Mouse (Mus musculus): ENCODE data around the gene Fsip1. TPM values are rescaled to one million over a fixed set of nuclear protein-coding genes. Genes with fewer than 3 reads are reported as not detected.

The Fsip1 gene
- total RNA-seq, 2 experiments from 2014 or later, result 1.2 TPM; not detected in 1

DNA sequence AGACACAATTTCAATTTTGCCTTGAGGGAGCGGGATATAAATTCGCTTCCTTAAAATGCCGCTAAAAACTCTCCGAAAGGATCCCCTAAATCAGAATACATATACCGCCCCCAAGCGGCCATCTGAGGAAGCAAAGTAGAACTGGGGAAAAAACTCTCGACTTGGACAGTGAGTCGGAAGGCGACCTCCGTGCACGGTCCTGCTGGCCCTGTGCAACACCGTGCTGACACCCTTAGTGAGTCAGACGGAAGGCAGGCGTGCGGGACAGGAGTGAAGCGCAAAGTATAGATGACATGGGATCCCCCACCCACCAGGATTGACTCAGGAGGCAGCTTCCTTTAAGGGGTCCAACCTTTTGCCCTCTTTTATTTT lies 145.7 kb downstream of the Fsip1 start:
- peak; percentile 83 for ATAC-seq (replicated peaks; ENCODE audit: poor library complexity)

DNA sequence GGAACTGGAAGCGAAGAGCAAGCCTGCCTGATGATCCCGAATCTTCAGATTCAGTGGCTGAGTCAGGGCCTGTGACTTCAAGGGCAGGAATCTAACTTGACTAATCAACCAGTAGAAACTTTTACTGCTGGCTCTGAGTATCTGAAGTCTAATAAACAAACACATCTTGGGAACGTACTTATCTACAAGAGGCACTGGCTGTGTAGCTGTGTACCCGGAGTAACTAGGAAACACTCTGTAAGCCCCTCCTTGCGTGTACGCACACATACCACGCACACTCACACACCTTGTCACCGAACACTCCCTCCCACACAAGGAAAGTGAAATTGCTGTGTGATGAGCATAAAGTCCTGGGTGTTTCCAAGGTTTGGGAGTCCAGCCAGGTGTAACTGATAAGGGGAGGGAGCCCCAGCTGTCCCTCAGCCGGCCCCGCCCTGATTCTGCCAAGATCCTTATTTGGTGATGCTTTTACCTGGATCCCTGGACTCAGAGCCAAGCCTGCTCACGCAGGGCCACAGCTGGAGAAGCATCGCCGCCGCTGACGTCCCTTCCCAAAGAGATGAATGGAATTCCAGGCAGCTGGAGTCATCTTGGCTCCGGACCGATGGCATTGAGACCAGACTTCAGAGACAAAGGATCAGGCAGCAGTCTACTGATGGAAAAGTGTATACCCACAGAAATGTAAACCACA lies 146.4 kb downstream of the Fsip1 start:
- no peak for ATAC-seq (replicated peaks; ENCODE audit: poor library complexity)

DNA sequence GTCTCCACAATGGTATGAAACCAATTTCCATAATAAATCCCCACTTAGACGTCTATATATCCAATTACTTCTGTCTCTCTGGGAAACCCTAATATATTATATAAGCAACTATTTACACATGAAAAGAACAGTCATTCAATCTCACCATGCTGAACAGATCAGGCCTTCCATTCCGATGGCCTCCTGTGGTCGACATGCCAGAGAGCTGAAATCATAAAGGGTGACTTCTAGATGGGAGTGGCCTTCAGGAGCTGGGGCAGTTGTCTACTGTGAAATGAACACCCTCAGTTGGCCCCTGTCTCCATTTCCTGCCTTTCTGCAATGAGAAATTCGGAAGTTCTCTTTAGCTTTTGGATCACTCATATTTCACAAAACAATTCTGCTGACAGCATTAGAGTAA lies 154.6 kb downstream of the Fsip1 start:
- peak; percentile 46 for ATAC-seq (replicated peaks; ENCODE audit: poor library complexity)

DNA sequence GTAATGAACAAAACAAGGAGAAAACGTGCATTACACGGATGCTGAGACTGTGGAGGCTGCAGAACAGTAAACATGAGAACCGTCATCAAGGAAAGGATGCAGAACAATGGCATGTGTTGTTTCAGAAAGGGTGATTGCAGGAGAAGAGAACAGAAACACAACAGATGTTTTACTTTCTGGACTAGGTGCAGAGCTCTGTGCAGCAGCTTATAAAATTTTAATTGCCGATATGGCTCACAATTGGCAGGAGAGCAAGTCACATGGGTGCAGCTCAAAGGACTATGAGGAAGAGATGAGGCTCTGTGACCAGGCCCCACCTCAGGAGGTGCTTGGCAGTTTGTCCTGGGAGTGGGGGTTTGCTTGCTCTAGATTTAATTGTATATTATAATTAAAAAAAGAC lies 157.7 kb downstream of the Fsip1 start:
- ATAC-seq (replicated peaks; ENCODE audit: poor library complexity), result 0 out of 2 replicates have a peak, but pooled peaks have one; percentile 6

DNA sequence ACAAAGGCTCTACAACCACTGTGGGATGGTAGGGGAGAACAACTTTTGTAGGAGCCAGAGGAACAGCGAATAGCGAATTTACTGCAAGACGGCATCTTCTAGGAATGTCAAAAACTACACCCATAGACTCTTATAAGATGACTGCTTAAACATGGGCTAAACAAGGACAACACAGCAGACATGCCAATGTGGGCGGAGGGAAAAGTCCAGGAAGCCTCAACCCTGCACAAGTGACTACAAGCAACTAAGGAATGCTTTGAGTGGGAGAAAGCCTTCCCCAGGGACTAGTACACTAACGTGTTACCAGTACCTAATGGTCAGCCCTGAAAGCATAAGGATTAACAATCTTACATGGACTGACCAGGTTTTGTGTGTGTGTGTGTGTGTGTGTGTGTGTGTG lies 165.5 kb downstream of the Fsip1 start:
- ATAC-seq (replicated peaks; ENCODE audit: poor library complexity), result no peak

DNA sequence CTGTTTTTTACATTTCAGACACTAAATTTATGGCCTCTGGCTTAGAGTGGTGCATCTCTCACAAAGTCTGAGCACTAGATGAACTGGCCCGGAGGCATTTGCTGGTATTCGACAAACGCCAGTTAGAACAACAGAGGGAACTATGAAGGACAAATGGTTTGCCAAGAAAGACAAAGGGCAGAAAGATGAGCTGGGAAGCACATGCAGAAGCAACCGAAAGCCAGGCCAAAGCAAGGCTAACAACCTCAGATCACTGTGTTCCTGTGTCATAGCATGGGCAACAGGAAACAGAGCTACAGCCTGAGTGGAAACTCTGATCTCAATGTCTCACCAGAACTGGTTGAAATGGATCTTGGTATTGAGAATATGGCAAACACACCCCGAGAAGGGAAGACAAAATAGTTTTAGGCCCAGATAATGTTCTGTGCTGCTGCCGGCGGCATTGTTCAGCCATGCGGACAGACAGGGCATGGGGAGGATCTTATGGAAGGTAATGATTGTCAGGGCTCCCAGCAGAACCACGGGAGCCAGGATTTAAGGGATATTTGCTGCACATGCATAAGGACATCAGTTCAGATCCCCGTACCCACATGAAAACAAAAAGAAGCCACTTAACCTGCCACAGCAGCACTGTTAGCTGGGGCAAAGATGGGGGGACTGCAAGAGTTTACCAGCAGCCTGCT lies 169.6 kb downstream of the Fsip1 start:
- no peak for ATAC-seq (replicated peaks; ENCODE audit: poor library complexity)

DNA sequence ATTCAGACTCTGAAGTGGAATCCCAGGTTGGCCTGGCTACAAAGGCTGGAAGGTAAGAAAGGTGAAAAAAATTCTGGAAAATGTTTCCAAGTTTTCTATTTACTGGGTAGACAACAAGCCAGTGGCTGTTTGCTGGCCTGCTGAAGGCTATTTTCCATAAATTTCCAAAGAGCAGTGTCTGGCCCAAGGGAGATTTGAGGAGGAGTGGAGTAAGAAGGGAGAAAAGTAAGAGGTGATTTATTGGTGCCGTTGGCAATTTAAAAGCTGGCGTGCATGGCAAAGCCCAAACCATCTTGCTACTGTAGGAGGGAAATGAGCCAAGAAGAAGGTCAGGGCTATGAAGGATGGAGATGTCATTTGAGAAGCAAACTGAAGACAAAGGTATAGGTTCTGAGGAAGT lies 171.1 kb downstream of the Fsip1 start:
- no peak for ATAC-seq (replicated peaks; ENCODE audit: poor library complexity)

DNA sequence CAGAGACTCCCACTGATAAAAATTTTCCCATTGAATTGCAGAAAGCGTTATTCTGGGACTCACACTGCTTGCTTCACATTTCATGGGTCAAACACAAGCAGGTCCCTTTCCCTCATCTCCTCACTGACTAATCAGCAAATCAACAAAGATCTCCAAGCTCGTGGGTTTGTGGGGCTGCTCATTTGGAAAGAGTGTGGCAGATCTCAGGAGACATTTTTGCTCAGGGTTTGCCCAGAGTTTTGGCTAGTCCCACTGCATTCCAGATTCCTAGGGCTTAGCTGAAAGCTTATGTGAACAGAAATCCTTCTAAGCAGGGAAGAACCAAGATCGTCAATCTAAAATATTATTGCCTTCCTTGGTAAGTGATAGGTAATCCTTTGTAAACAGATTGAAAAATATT lies 172.1 kb downstream of the Fsip1 start:
- ATAC-seq (replicated peaks; ENCODE audit: poor library complexity), result no peak

DNA sequence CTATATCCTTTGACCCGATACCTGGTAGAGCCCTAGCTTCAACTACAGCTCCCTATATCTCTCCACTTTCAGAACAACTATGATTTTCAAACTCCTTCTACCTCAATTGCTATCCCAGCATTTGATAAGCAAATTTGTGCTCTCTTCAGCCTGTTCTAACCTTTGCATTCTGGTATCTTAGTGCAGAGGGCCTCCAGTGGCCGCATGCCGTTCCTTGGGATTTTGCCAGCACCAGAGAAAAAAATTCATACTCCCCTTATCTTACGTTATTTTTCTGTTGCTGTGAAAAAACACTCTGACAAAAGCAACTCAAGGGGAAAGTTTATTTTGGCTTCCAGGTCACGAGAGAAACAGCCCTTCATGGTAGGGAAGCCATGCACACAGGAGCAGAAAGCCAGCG lies 173.1 kb downstream of the Fsip1 start:
- ATAC-seq (replicated peaks; ENCODE audit: poor library complexity), result peak; percentile 71

DNA sequence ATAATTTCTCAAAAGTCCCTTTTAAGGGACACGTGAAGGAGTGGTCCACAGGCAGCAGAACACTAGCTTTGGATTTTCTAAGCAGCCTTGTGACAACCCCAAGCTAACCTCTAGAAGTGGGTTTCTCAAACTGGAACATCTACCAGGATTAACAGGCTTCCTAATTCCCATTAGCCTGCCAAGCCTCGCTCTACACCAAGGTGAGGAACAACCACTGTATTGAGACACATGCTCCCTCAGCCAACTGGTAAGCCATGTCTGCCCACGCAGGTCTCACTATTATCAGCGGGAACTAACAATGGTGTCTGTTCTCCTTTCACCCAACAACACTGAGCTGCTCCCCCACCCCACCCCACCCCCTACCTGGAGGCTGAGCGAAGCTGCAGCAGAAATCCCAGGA lies 175.2 kb downstream of the Fsip1 start:
- no peak for ATAC-seq (replicated peaks; ENCODE audit: poor library complexity)

Other genes starting within 250 kb of the Fsip1 start
- 2.3 and 3.7 TPM in 2 replicates for gene Thbs1, start 145.1 kb downstream of the Fsip1 start, total RNA-seq (2015)
- gene Thbs1, start 145.1 kb downstream of the Fsip1 start, total RNA-seq (2017), result 1.4 and 2.8 TPM in 2 replicates
- gene Gpr176, start 116.5 kb upstream of the Fsip1 start, total RNA-seq (2015), result not detected in 2 replicates
- gene Gpr176, start 116.5 kb upstream of the Fsip1 start, total RNA-seq (2017), result not detected in 2 replicates
- gene Eif2ak4, start 131.7 kb upstream of the Fsip1 start, total RNA-seq (2015), result 14.1 and 19.8 TPM in 2 replicates
- 16.7 and 17.9 TPM in 2 replicates for gene Eif2ak4, start 131.7 kb upstream of the Fsip1 start, total RNA-seq (2017)
- gene Srp14, start 222.7 kb upstream of the Fsip1 start, total RNA-seq (2015), result 166 and 168 TPM in 2 replicates
- gene Srp14, start 222.7 kb upstream of the Fsip1 start, total RNA-seq (2017), result 203 and 225 TPM in 2 replicates

Measured in megakaryocyte progenitor cell, adult 5-6 weeks (primary cell).